Mouse (Mus musculus): ENCODE results near the gene Scpep1.

DNA sequence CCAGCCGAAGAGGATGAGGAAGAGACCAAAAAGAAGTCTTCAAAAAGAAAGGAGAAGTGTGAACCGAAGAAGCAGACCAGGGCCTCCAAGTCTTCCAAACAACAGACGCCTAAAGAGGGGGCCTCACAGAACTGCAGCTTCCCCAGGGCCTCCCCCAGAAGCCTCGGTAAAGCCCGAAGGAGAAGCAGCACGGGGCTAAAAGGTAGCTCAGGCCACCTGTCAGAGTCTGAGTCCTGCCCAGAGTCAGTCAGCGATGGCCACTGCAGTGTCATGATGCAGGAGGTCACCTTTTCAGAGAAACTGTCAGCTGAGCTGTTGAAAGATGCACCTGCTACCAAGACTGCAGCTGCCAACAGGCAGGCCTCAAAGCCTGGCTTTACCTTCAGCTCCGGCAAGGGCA is 26.1 kb upstream of the Scpep1 start:
- TF ChIP-seq CTCF (IDR thresholded peaks at IDR 0.05; ENCODE audit: low read depth) (no peak), EP300 (optimal IDR thresholded peaks at IDR 0.05) (no peak)

All from stomach, postnatal 0 days (tissue).